Mouse (Mus musculus): ENCODE measurements at regions not wholly inside any gene's neighbourhood (a gene's known extent, or its start where the extent isn't known, plus 50 kb on each side); places are given as distances from the start of the nearest gene placed in this dataset.

GRCm38 (mm10) chr11:19455391-19456290, 436.9 kb upstream of the Meis1 start:
- H3K36me3 ChIP-seq (ENCODE audit: insufficient read depth, low read length) = no peaks in the 10 kb centered on the region
- no peak overlapping the region for H3K27ac ChIP-seq (ENCODE audit: low read length)
- no peak overlapping the region for H3K9ac ChIP-seq (replicated peaks; ENCODE audit: low read depth)
- TF ChIP-seq EP300 (IDR thresholded peaks at IDR 0.05) (peak; percentile 66), CTCF (IDR thresholded peaks at IDR 0.05) (no peak)
- no peak overlapping the region for H3K4me2 ChIP-seq (replicated peaks; ENCODE audit: low read depth, low read length)
- no peak overlapping the region for H3K4me3 ChIP-seq (ENCODE audit: low read depth, low read length)
- ATAC-seq (peak; percentile 88), DNase-seq (ENCODE audit: low spot score) (peak; percentile 87)
- H3K27me3 ChIP-seq (replicated peaks; ENCODE audit: insufficient read depth, low read length) = no peaks in the 10 kb centered on the region
- 58% methylated on average over 12 of the region's 12 CpGs for WGBS
- no peaks in the 10 kb centered on the region for H3K4me1 ChIP-seq (ENCODE audit: insufficient read depth, low read depth, low read length)
- H3K9me3 ChIP-seq (ENCODE audit: low read length) = no peaks in the 10 kb centered on the region

DNA sequence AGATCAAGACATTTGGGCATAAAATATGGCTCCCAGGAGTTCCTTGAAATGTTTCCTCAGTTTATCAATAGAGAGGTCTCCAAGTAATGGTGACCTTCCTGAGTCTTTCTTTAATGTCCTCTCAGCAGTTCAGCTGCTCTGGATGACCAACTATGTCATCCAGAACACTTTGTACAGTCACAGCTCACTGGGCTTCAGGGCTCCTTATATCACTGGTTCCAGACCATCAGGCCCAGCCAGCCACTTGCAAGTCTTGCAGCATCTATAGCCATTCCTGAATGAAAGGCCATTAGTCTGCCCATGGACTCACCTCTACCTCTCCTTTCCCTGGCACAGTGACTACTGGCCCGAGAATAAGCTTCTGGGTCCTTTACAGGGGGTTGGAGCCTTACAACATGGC, 437.8 kb upstream of the Meis1 start:
- no peaks in the 10 kb centered on the region for H3K27me3 ChIP-seq (replicated peaks; ENCODE audit: insufficient read depth, low read length)
- 85% methylated on average over 1 of the region's 1 CpGs for whole genome bisulfite sequencing
- no peak for ATAC-seq
- DNase-seq (ENCODE audit: low spot score) = no peak
- H3K27ac ChIP-seq (ENCODE audit: low read length) = no peak overlapping the region
- TF ChIP-seq CTCF (IDR thresholded peaks at IDR 0.05) = no peak
- no peak overlapping the region for H3K4me3 ChIP-seq (ENCODE audit: low read depth, low read length)
- H3K4me2 ChIP-seq (replicated peaks; ENCODE audit: low read depth, low read length) = no peak overlapping the region
- no peaks in the 10 kb centered on the region for H3K36me3 ChIP-seq (ENCODE audit: insufficient read depth, low read length)
- H3K9ac ChIP-seq (replicated peaks; ENCODE audit: low read depth) = no peak overlapping the region
- no peaks in the 10 kb centered on the region for H3K4me1 ChIP-seq (ENCODE audit: insufficient read depth, low read depth, low read length)
- H3K9me3 ChIP-seq (ENCODE audit: low read length) = no peaks in the 10 kb centered on the region

GRCm38 (mm10) chr11:19463730-19464358, 445.1 kb upstream of the Meis1 start:
- no peak overlapping the region for H3K9ac ChIP-seq (replicated peaks; ENCODE audit: low read depth)
- no peak overlapping the region for H3K4me2 ChIP-seq (replicated peaks; ENCODE audit: low read depth, low read length)
- DNase-seq (ENCODE audit: low spot score) = no peak
- no peaks in the 10 kb centered on the region for H3K4me1 ChIP-seq (ENCODE audit: insufficient read depth, low read depth, low read length)
- WGBS = 67% methylated on average over 6 of the region's 6 CpGs
- TF ChIP-seq EP300 (IDR thresholded peaks at IDR 0.05) (no peak), CTCF (IDR thresholded peaks at IDR 0.05) (no peak)
- H3K9me3 ChIP-seq (ENCODE audit: low read length) = no peaks in the 10 kb centered on the region
- no peak overlapping the region for H3K4me3 ChIP-seq (ENCODE audit: low read depth, low read length)
- no peak for ATAC-seq
- H3K36me3 ChIP-seq (ENCODE audit: insufficient read depth, low read length) = no peaks in the 10 kb centered on the region
- H3K27ac ChIP-seq (ENCODE audit: low read length) = no peak overlapping the region
- no peaks in the 10 kb centered on the region for H3K27me3 ChIP-seq (replicated peaks; ENCODE audit: insufficient read depth, low read length)

DNA sequence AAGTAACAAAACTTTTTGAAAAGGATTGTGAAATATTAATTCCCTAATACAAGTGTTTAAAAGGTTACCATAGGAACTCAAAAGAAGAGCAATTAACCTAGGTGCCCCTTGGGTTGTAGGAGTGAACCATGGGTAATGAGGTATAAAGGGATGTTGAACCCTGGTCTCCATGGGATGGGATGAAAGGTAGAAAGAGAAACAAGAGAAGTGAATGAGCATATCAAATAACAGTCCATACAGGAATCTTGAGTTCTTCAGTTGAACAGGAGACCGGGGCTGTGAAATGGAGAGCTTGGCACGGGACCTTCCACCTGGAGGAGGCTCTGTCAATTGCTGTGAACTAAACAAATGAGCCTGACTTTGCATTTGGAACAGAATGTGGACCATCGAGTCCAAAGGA, 449.6 kb upstream of the Meis1 start:
- no peak for DNase-seq (ENCODE audit: low spot score)
- Histone ChIP-seq H3K27me3 (replicated peaks; ENCODE audit: insufficient read depth, low read length) (no peaks in the 10 kb centered on the region), H3K4me2 (replicated peaks; ENCODE audit: low read depth, low read length) (no peak overlapping the region), H3K9ac (replicated peaks; ENCODE audit: low read depth) (no peak overlapping the region), H3K27ac (ENCODE audit: low read length) (no peak overlapping the region), H3K36me3 (ENCODE audit: insufficient read depth, low read length) (no peaks in the 10 kb centered on the region), H3K4me1 (ENCODE audit: insufficient read depth, low read depth, low read length) (no peaks in the 10 kb centered on the region), H3K9me3 (ENCODE audit: low read length) (no peaks in the 10 kb centered on the region), H3K4me3 (ENCODE audit: low read depth, low read length) (no peak overlapping the region)
- TF ChIP-seq EP300 (IDR thresholded peaks at IDR 0.05) (no peak), CTCF (IDR thresholded peaks at IDR 0.05) (no peak)
- 84% methylated on average over 3 of the region's 3 CpGs for WGBS
- no peak for ATAC-seq

DNA sequence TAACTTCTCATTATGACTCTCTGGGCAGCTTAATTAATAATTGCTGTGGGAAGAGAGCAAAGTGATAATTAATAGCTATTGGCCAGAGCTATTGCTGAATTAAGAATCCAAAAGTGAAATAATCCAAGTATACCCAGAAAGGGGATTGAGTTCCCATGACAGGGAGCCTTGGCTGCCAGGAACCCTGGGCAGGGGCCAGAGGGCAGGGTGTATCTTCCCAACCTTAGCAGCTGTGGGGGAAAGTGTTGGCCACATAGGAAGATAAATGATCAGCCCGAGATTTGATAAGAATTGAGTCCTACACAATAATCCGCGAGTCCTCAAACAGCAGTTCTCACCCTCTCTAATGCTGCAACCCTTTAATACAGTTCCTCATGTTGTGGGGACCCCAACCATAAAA, 450.0 kb upstream of the Meis1 start:
- WGBS = 72% methylated on average over 3 of the region's 3 CpGs
- Histone ChIP-seq H3K4me1 (ENCODE audit: insufficient read depth, low read depth, low read length) (no peaks in the 10 kb centered on the region), H3K36me3 (ENCODE audit: insufficient read depth, low read length) (no peaks in the 10 kb centered on the region), H3K4me2 (replicated peaks; ENCODE audit: low read depth, low read length) (no peak overlapping the region), H3K4me3 (ENCODE audit: low read depth, low read length) (no peak overlapping the region), H3K27ac (ENCODE audit: low read length) (no peak overlapping the region), H3K9me3 (ENCODE audit: low read length) (no peaks in the 10 kb centered on the region), H3K27me3 (replicated peaks; ENCODE audit: insufficient read depth, low read length) (no peaks in the 10 kb centered on the region), H3K9ac (replicated peaks; ENCODE audit: low read depth) (no peak overlapping the region)
- no peak for TF ChIP-seq EP300 (IDR thresholded peaks at IDR 0.05)
- TF ChIP-seq CTCF (IDR thresholded peaks at IDR 0.05) = no peak
- DNase-seq (ENCODE audit: low spot score) (no peak), ATAC-seq (no peak)

DNA sequence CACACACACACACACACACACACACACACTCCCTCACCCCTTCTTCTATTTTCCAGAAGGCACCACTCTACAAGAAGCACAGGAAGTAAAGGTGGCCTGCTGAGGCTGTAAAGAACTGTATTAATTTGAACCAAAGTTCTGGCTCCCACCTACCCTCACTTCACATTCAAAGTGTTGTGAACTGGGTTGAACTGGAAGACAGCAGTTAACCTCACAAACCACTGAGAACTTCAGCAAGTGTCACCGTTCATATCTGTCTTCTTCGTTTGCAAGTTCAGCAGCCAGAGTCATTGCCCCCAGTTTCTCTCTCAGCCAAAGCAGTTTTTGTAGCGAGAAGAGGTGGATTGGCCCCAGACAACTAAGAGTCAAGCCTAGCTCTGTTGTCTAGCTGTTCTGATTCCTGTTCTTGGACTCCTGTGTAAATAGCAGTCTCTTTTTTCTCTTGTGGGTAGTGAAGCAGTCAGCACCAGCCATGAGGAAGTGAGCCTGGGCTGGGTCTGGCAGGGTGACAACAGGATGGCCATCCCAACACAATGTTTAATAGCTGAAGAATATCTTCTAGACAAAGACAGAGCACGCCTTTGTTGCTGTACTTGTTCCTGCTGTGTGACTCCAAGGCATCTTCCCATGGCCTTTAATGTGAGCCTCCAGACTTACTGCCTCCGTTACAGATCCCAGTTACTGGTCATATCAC, 452.0 kb upstream of the Meis1 start:
- 80% methylated on average over 5 of the region's 5 CpGs for WGBS

More for the DNA sequence above, 452.0 kb upstream of the Meis1 start:
- DNase-seq (ENCODE audit: low spot score) (peak; percentile 23), ATAC-seq (peak; percentile 79)
- H3K4me1 ChIP-seq (ENCODE audit: insufficient read depth, low read depth, low read length) = no peaks in the 10 kb centered on the region
- no peak overlapping the region for H3K27ac ChIP-seq (ENCODE audit: low read length)
- H3K9ac ChIP-seq (replicated peaks; ENCODE audit: low read depth) = no peak overlapping the region
- no peak overlapping the region for H3K4me2 ChIP-seq (replicated peaks; ENCODE audit: low read depth, low read length)
- no peaks in the 10 kb centered on the region for H3K36me3 ChIP-seq (ENCODE audit: insufficient read depth, low read length)
- no peak for TF ChIP-seq CTCF (IDR thresholded peaks at IDR 0.05)
- TF ChIP-seq EP300 (IDR thresholded peaks at IDR 0.05) = no peak
- H3K27me3 ChIP-seq (replicated peaks; ENCODE audit: insufficient read depth, low read length) = no peaks in the 10 kb centered on the region
- H3K9me3 ChIP-seq (ENCODE audit: low read length) = no peaks in the 10 kb centered on the region
- H3K4me3 ChIP-seq (ENCODE audit: low read depth, low read length) = no peak overlapping the region
